Mouse (Mus musculus): ENCODE data around the gene Supt20. TPM values are rescaled to one million over a fixed set of nuclear protein-coding genes. Genes with fewer than 3 reads are reported as not detected.

The Supt20 gene
- polyA plus RNA-seq, 1 experiment from 2014 or later: 129 TPM

DNA sequence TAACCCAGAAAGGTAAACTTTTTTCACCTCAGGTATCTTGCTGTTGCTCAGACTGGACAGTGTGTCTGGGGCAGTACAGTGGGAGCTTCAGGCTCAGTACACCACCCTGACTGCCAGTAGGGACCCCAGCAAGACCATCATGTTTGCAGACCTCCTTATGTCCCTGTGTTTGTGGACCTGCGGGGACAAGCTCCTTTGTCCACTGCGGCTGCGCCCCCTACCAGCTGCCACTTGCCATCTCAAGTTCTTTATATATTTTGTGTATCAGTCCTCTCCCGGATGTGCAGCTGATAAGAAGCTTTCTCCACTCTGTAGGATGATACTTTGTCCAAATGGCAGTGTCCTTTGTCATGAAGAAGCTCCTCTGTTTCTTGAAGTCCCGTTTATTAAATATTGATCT, 30.2 kb upstream of the Supt20 start:
- no peaks in the 10 kb centered on the region for H3K36me3 ChIP-seq (ENCODE audit: control insufficient read depth, insufficient read depth, low read length)
- no peak overlapping the region for H3K27ac ChIP-seq (ENCODE audit: low read depth, low read length)
- no peak overlapping the region for H3K9ac ChIP-seq (ENCODE audit: low read length)
- 68% methylated on average over 5 of the region's 5 CpGs for WGBS
- H3K4me3 ChIP-seq (ENCODE audit: low read depth, low read length): no peak overlapping the region
- DNase-seq (ENCODE audit: low spot score): no peak
- no peaks in the 10 kb centered on the region for H3K4me1 ChIP-seq (replicated peaks; ENCODE audit: control insufficient read depth, insufficient read depth, low read length)
- no peaks in the 10 kb centered on the region for H3K9me3 ChIP-seq (ENCODE audit: control insufficient read depth, low read length)
- ATAC-seq (replicated peaks; ENCODE audit: low FRiP score): no peak
- H3K27me3 ChIP-seq (ENCODE audit: control insufficient read depth, insufficient read depth, low read length): no peaks in the 10 kb centered on the region
- H3K4me2 ChIP-seq (ENCODE audit: low read depth, low read length, severe bottlenecking): no peak overlapping the region

DNA sequence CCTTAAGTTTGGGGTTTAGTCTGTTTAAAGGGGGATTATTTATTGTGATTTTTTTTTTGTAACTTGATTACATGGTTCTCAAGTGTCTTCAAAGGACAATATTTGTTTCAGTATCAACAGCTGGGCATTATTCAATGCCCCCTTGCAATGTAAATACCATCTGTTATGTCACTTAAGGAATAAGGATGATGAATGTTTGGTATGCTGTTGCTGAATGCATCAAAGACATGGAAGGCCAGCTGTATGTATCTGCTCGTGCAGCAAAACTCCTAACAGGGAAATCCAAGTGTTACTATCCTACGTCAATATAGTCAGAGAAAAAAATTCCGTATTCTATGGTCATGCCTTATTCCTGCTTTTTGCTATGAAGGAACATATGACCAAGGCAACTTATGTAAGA, 24.5 kb upstream of the Supt20 start:
- Histone ChIP-seq H3K27me3 (ENCODE audit: control insufficient read depth, insufficient read depth, low read length) (no peaks in the 10 kb centered on the region), H3K4me3 (ENCODE audit: low read depth, low read length) (no peak overlapping the region), H3K4me1 (replicated peaks; ENCODE audit: control insufficient read depth, insufficient read depth, low read length) (no peaks in the 10 kb centered on the region), H3K36me3 (ENCODE audit: control insufficient read depth, insufficient read depth, low read length) (no peaks in the 10 kb centered on the region), H3K9ac (ENCODE audit: low read length) (no peak overlapping the region), H3K9me3 (ENCODE audit: control insufficient read depth, low read length) (no peaks in the 10 kb centered on the region), H3K27ac (ENCODE audit: low read depth, low read length) (no peak overlapping the region), H3K4me2 (ENCODE audit: low read depth, low read length, severe bottlenecking) (no peak overlapping the region)
- 93% methylated on average over 3 of the region's 3 CpGs for WGBS
- ATAC-seq (replicated peaks; ENCODE audit: low FRiP score) (no peak), DNase-seq (ENCODE audit: low spot score) (no peak)

DNA sequence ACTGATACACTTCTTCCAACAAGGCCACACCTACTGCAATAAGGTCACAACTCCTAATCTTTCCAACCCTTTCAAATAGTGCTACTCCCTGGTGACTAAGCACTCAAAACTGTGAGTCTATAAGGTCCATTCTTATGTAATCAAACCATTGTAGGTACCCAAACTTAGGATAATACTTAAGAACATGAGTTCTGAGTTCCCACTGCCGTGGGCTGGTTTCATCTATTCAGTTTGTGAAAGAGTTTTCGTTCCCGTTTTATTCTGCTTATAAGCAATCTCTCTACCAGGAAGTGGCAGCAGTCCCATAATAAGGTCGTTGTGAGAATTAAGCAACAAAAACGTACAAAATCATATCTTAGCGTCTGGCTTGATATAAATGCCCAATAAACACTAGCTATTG, 23.9 kb upstream of the Supt20 start:
- Histone ChIP-seq H3K4me1 (replicated peaks; ENCODE audit: control insufficient read depth, insufficient read depth, low read length) (no peaks in the 10 kb centered on the region), H3K27ac (ENCODE audit: low read depth, low read length) (no peak overlapping the region), H3K4me2 (ENCODE audit: low read depth, low read length, severe bottlenecking) (no peak overlapping the region), H3K4me3 (ENCODE audit: low read depth, low read length) (no peak overlapping the region), H3K27me3 (ENCODE audit: control insufficient read depth, insufficient read depth, low read length) (no peaks in the 10 kb centered on the region), H3K9me3 (ENCODE audit: control insufficient read depth, low read length) (no peaks in the 10 kb centered on the region), H3K36me3 (ENCODE audit: control insufficient read depth, insufficient read depth, low read length) (no peaks in the 10 kb centered on the region), H3K9ac (ENCODE audit: low read length) (no peak overlapping the region)
- ATAC-seq (replicated peaks; ENCODE audit: low FRiP score): no peak
- 86% methylated on average over 6 of the region's 6 CpGs for WGBS
- no peak for DNase-seq (ENCODE audit: low spot score)

GRCm38 (mm10) chr3:54669559-54669958, 23.0 kb upstream of the Supt20 start:
- no peak overlapping the region for H3K9ac ChIP-seq (ENCODE audit: low read length)
- no peak overlapping the region for H3K27ac ChIP-seq (ENCODE audit: low read depth, low read length)
- H3K27me3 ChIP-seq (ENCODE audit: control insufficient read depth, insufficient read depth, low read length): no peaks in the 10 kb centered on the region
- H3K9me3 ChIP-seq (ENCODE audit: control insufficient read depth, low read length): no peaks in the 10 kb centered on the region
- no peaks in the 10 kb centered on the region for H3K4me1 ChIP-seq (replicated peaks; ENCODE audit: control insufficient read depth, insufficient read depth, low read length)
- ATAC-seq (replicated peaks; ENCODE audit: low FRiP score) (no peak), DNase-seq (ENCODE audit: low spot score) (no peak)
- no peak overlapping the region for H3K4me3 ChIP-seq (ENCODE audit: low read depth, low read length)
- H3K36me3 ChIP-seq (ENCODE audit: control insufficient read depth, insufficient read depth, low read length): no peaks in the 10 kb centered on the region
- H3K4me2 ChIP-seq (ENCODE audit: low read depth, low read length, severe bottlenecking): no peak overlapping the region
- WGBS: 85% methylated on average over 6 of the region's 6 CpGs

- Histone ChIP-seq H3K36me3 (ENCODE audit: control insufficient read depth, insufficient read depth, low read length) (no peaks in the 10 kb centered on the region), H3K9ac (ENCODE audit: low read length) (no peak overlapping the region), H3K4me2 (ENCODE audit: low read depth, low read length, severe bottlenecking) (no peak overlapping the region), H3K4me3 (ENCODE audit: low read depth, low read length) (no peak overlapping the region), H3K27me3 (ENCODE audit: control insufficient read depth, insufficient read depth, low read length) (no peaks in the 10 kb centered on the region), H3K9me3 (ENCODE audit: control insufficient read depth, low read length) (no peaks in the 10 kb centered on the region), H3K27ac (ENCODE audit: low read depth, low read length) (no peak overlapping the region), H3K4me1 (replicated peaks; ENCODE audit: control insufficient read depth, insufficient read depth, low read length) (no peaks in the 10 kb centered on the region)
- DNase-seq (ENCODE audit: low spot score) (no peak), ATAC-seq (replicated peaks; ENCODE audit: low FRiP score) (no peak)
- WGBS: 75% methylated on average over 3 of the region's 3 CpGs
Observed at GRCm38 (mm10) chr3:54672111-54672510, 20.5 kb upstream of the Supt20 start.

DNA sequence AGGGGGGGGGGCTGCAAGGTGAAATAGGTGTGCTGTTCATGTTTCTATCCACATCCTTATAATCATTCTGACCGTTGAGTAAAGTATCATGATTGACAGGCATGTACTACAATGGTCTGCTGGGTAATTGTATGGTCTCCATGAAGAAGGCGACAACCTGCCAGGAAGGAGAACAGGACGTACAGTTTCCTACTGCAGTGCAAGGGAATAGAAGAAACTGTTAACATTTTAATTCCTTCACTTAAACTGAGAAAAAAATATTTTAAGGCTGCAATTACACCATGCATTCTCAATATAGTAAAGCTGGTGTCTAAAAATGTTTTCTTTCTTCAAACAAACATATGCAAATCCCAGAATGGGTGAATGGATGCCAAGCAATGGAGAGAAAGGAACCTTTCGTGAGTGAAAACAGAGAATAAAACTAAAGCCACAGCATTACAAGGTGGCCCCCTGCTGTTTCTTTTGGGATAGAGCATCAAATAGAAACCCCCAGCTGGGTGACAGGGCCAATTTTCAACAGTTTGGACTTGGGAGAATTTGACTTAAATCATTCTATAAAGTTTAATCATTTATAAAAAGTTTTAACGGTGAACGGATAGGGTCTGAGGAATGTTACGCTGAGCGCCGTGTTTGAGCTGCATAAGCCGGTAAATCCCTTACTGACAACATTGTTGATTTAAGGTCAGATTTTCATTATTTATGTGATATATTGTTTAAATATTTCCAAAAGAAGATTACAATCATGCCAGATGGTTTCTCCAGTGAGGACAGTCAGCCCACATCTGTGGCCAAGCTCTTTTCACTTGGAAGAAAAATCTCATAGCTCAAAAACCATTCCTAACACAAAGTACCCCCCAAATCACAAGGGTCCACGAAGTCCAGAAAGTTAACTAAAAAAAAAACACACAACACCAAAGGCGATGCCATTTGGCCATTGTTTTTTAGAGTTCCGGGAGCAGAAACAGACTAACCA, 19.8 kb upstream of the Supt20 start:
- H3K9me3 ChIP-seq (ENCODE audit: control insufficient read depth, low read length): no peaks in the 10 kb centered on the region
- H3K27ac ChIP-seq (ENCODE audit: low read depth, low read length): no peak overlapping the region
- H3K27me3 ChIP-seq (ENCODE audit: control insufficient read depth, insufficient read depth, low read length): no peaks in the 10 kb centered on the region
- H3K36me3 ChIP-seq (ENCODE audit: control insufficient read depth, insufficient read depth, low read length): no peaks in the 10 kb centered on the region
- ATAC-seq (replicated peaks; ENCODE audit: low FRiP score) (no peak), DNase-seq (ENCODE audit: low spot score) (no peak)
- H3K9ac ChIP-seq (ENCODE audit: low read length): no peak overlapping the region
- WGBS: 58% methylated on average over 13 of the region's 13 CpGs
- no peak overlapping the region for H3K4me3 ChIP-seq (ENCODE audit: low read depth, low read length)
- H3K4me2 ChIP-seq (ENCODE audit: low read depth, low read length, severe bottlenecking): no peak overlapping the region
- no peaks in the 10 kb centered on the region for H3K4me1 ChIP-seq (replicated peaks; ENCODE audit: control insufficient read depth, insufficient read depth, low read length)

GRCm38 (mm10) chr3:54676818-54677217, 15.8 kb upstream of the Supt20 start:
- Histone ChIP-seq H3K4me2 (ENCODE audit: low read depth, low read length, severe bottlenecking) (no peak overlapping the region), H3K36me3 (ENCODE audit: control insufficient read depth, insufficient read depth, low read length) (no peaks in the 10 kb centered on the region), H3K4me1 (replicated peaks; ENCODE audit: control insufficient read depth, insufficient read depth, low read length) (no peaks in the 10 kb centered on the region), H3K9me3 (ENCODE audit: control insufficient read depth, low read length) (no peaks in the 10 kb centered on the region), H3K9ac (ENCODE audit: low read length) (no peak overlapping the region), H3K4me3 (ENCODE audit: low read depth, low read length) (no peak overlapping the region), H3K27ac (ENCODE audit: low read depth, low read length) (no peak overlapping the region), H3K27me3 (ENCODE audit: control insufficient read depth, insufficient read depth, low read length) (no peaks in the 10 kb centered on the region)
- 86% methylated on average over 2 of the region's 2 CpGs for WGBS
- ATAC-seq (replicated peaks; ENCODE audit: low FRiP score) (no peak), DNase-seq (ENCODE audit: low spot score) (no peak)

DNA sequence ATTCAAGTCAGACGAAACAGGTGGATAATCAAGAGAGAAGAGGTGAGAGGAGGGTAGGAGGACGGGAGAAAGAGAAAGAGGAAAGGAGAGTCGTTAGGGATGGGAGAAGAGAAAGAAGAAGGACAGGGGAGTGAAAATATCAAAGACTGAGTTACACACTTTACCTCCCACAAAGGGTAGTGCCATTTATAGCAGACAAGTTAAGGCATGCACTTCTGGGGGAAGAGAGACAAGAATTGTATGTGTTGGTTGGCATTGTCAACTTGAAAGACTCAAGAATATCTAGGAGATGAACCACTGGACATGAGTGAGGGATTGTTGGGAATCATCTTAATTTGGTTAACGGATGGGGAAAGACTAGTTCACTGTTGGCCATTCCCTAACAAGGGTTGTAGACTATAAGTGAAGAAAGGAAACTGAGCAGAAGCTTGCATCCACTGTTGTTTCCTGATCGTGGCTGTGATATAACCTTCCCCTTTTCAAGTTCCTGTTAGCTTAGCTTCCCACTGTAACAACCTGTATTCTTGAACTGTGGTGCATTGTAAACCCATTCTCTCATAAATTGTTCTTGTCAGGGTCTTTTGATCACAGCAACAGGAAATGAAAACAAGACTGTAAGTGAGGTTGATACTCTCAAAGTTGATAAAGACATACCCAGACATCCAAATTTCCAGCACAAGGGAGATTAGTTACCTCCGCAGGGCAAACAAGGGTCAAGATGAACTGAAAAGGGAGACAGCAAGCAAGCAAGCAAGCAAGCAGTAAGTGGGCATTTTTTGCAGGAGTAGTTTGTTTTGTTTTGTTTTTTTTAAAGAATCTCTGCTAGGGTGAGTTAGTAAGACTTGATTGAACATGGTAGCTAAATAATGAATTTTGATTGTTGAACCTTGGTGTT, 11.1 kb upstream of the Supt20 start:
- 81% methylated on average over 6 of the region's 6 CpGs for WGBS
- Histone ChIP-seq H3K27me3 (ENCODE audit: control insufficient read depth, insufficient read depth, low read length) (no peaks in the 10 kb centered on the region), H3K9me3 (ENCODE audit: control insufficient read depth, low read length) (no peaks in the 10 kb centered on the region), H3K4me3 (ENCODE audit: low read depth, low read length) (no peak overlapping the region), H3K9ac (ENCODE audit: low read length) (no peak overlapping the region), H3K27ac (ENCODE audit: low read depth, low read length) (no peak overlapping the region), H3K4me2 (ENCODE audit: low read depth, low read length, severe bottlenecking) (no peak overlapping the region), H3K36me3 (ENCODE audit: control insufficient read depth, insufficient read depth, low read length) (no peaks in the 10 kb centered on the region), H3K4me1 (replicated peaks; ENCODE audit: control insufficient read depth, insufficient read depth, low read length) (no peaks in the 10 kb centered on the region)
- ATAC-seq (replicated peaks; ENCODE audit: low FRiP score) (no peak), DNase-seq (ENCODE audit: low spot score) (no peak)

All from forebrain, embryonic 11.5 days (tissue).